Mouse (Mus musculus) neutrophil, adult 83 days (primary cell): Measurements from ENCODE around the gene Ces1g. TPM values are rescaled to one million over a fixed set of nuclear protein-coding genes. Genes with fewer than 3 reads are reported as not detected.

Experiments
- total RNA-seq, 2 experiments: library from RNA; stranded (reverse); gene quantifications; one replicate each; pipeline ENCODE4 v1.2.4; 2023

Ces1g gene
- not detected for total RNA-seq

DNA sequence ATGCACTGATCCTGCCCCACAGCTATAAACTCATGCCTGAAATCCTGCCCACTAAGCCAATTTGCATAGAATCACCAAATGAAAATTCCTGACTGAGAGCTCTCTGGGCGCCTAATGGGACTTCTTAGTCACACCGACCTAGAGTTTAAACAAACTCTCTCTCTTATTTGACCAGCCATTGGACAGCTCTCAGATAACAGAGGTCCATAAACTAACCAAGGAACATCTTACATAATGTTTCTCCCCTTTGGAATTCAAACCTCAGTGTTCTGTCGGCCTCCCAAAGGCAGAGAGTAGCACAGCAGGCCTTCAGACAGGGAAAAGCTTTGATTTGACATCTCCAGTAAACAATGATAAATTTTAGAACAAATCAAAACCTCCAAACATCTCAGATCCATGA is at the start of gene Ces1g:
Gene Ces1g, minus strand, starts transcription at position 102 of the 400 bp plus-strand sequence.

DNA sequence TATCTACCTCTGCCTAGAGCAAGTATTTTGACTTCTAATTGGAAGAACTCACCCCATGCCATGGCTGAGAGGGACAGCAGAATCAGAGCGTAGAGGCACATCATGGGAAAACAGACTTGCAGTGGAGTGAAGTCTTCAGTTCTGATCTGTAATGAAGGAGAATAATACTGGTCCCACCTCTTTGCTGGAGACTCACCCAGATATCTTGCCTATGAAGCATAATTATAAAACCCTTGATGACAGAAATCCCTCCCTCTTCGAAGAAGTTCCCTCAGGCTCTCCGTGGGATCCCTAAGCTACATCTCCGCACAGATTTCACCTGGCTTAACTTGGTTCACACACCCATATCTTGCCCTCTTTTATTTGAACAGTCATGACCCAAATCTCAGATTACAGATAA is 42.5 kb upstream of the Ces1g start, which contains the start of gene Ces1h:
Gene Ces1h, minus strand, starts transcription at position 101 of the 400 bp plus-strand sequence.

DNA sequence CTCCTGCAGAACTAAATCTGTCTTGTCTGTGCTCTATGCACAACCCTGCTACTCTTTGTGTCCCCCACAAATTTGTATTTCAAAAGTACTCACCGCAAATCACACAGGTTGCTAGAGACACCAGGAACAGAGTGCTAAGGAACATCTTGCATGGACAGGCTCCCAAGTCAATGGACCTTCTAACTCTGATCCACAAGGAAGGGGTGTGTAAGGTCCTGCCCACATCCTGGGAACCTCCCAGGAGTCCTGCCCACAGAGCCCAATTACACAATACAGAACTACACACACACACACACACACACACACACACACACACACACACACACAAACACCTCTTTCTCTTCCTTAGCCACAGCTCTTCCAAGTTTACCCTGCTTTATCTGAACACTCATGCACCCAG is 57.6 kb downstream of the Ces1g start, which contains the start of gene Ces1f:
Gene Ces1f, minus strand, starts transcription at position 192 of the 400 bp plus-strand sequence.

Other genes starting within 250 kb of the Ces1g start
- not detected for gene Ces1c, start 206.0 kb downstream of the Ces1g start, total RNA-seq
- gene Ces1d, start 139.5 kb downstream of the Ces1g start, total RNA-seq: 10 to 100 TPM; 12.3 to 13.8 TPM
- gene Ces1e, start 107.7 kb downstream of the Ces1g start, total RNA-seq: not detected
- gene Ces1f, start 57.6 kb downstream of the Ces1g start, total RNA-seq: not detected
- not detected for gene Ces1h, start 42.4 kb upstream of the Ces1g start, total RNA-seq
- gene Ces5a, start 198.5 kb upstream of the Ces1g start, total RNA-seq: not detected